Mouse (Mus musculus) embryonic fibroblast, embryonic 13.5 days (primary cell): Measurements from ENCODE around the gene G430095P16Rik. TPM values are rescaled to one million over a fixed set of nuclear protein-coding genes. Genes with fewer than 3 reads are reported as not detected.

ENCODE experiments used
- H3K27ac ChIP-seq: 2 replicates; pipeline ENCODE4 v1.5.1; 2012; ENCODE audit warnings: low read length, control low read depth, inconsistent platforms; ENCODE audit not compliant: insufficient read depth
- H3K4me1 ChIP-seq: 2 replicates; pipeline ENCODE4 v1.6.1; 2011; ENCODE audit warnings: low read length; ENCODE audit not compliant: control insufficient read depth, insufficient read depth
- H3K4me3 ChIP-seq: 2 replicates; pipeline ENCODE4 v1.5.1; 2011; ENCODE audit warnings: mild to moderate bottlenecking, control low read depth, low read length; ENCODE audit not compliant: insufficient read depth
- CTCF ChIP-seq: IDR thresholded peaks from 2 replicates; pipeline ENCODE4 v1.5.1; 2011; ENCODE audit warnings: mild to moderate bottlenecking, control low read depth, low read length, moderate library complexity, borderline replicate concordance; ENCODE audit not compliant: insufficient read depth
- POLR2A ChIP-seq: IDR thresholded peaks from 2 replicates; pipeline ENCODE4 v1.6.1; 2011; ENCODE audit warnings: low read depth, mild to moderate bottlenecking, control low read depth, low read length, moderate library complexity
- polyA plus RNA-seq: library from polyadenylated mRNA; stranded (reverse); fragments of >200 nt; gene quantifications from 2 replicates; pipeline ENCODE4 v1.2.4, GENCODE M21; 2011; ENCODE audit warnings: low read depth; ENCODE audit not compliant: missing spikeins, insufficient read length

The G430095P16Rik gene
- polyA plus RNA-seq, 1 experiment, result 0.74 TPM

GRCm38 (mm10) chr8:84745032-84745925, 22.5 kb downstream of the G430095P16Rik start:
- H3K4me3 ChIP-seq, result no peak overlapping the region
- H3K4me1 ChIP-seq, result peaks cover 46% of the 10 kb centered on the region
- peak overlapping the region; percentile 100 for H3K27ac ChIP-seq
- TF ChIP-seq POLR2A (no peak), CTCF (no peak)

DNA sequence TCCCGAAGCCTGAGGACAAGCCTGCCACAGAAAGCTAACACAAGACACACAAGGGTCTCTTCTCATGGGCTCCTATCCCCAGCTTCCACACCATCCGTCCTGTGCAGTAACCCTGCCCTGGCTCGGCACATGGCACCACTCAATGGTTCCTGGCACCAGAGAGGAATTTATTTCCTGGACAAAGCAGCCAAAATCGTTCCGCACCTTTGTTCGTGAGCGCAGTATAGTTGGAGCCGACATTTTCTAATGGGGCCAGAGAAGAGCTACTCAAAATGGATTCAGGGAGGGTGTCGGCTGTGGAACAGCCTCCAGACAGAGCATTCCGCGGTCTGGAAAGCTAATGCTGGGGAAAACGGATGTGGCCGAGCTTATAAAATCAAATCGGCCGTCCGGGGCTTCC, 26.7 kb downstream of the G430095P16Rik start:
- Histone ChIP-seq H3K4me1 (peaks cover 35% of the 10 kb centered on the region), H3K4me3 (no peak overlapping the region), H3K27ac (peak overlapping the region; percentile 71)
- TF ChIP-seq POLR2A (no peak), CTCF (no peak)

- TF ChIP-seq POLR2A, result no peak
- peaks cover 20% of the 10 kb centered on the region for H3K4me1 ChIP-seq
- H3K27ac ChIP-seq, result no peak overlapping the region
- no peak overlapping the region for H3K4me3 ChIP-seq
These were observed 30.2 kb downstream of the G430095P16Rik start for GRCm38 (mm10) chr8:84752734-84753582.

GRCm38 (mm10) chr8:84757501-84757900, 34.7 kb downstream of the G430095P16Rik start:
- TF ChIP-seq CTCF, result no peak
- no peak for TF ChIP-seq POLR2A
- Histone ChIP-seq H3K4me3 (no peak overlapping the region), H3K27ac (no peak overlapping the region), H3K4me1 (peaks cover 19% of the 10 kb centered on the region)

DNA sequence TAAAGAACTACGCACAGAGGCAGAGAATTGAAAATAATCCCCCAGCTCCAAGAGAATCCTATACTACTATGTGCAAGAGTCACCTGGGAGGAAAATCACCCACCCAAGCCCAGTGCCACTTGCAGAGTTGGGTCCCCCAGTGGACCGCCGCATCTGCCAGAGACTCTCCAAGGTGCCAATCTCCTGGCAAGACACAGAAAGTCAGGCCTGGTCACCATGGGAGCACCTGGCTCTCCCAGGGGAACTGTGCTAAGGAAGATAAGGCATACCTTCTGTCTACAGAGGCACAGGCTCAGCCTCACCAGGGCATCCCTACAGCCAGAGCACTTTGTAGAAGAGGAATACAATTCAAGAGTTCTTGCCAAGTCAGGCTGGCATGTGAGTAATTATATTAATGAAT, 35.5 kb downstream of the G430095P16Rik start:
- H3K4me1 ChIP-seq, result peaks cover 17% of the 10 kb centered on the region
- TF ChIP-seq POLR2A, result no peak
- TF ChIP-seq CTCF, result no peak
- no peak overlapping the region for H3K27ac ChIP-seq
- H3K4me3 ChIP-seq, result no peak overlapping the region

- TF ChIP-seq POLR2A (no peak), CTCF (peak; percentile 55; the same call in 1 of the 2 replicates)
- H3K27ac ChIP-seq, result no peak overlapping the region
- H3K4me1 ChIP-seq, result peaks cover 14% of the 10 kb centered on the region
- H3K4me3 ChIP-seq, result no peak overlapping the region
These were observed 36.3 kb downstream of the G430095P16Rik start for GRCm38 (mm10) chr8:84759126-84759525.

DNA sequence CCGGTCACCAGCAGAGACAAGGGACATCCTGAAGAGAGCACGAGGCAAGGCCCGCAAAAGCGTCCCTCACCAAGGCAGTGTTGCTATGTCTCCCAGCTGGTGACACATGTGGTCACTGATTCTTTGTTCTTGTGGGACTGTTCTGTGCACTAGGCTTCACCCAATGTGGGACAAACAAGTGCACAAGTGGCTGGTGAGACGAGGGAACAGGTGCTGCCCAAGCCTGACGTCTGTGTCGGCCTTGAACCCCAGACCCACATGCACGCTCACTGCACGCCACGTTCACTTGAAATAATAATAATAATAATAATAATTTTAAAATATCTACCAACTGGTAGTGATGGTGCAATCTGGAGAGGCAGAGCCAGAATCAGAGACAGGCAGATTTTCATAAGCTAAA, 36.9 kb downstream of the G430095P16Rik start:
- H3K4me3 ChIP-seq, result no peak overlapping the region
- TF ChIP-seq CTCF, result no peak
- no peak for TF ChIP-seq POLR2A
- no peak overlapping the region for H3K27ac ChIP-seq
- H3K4me1 ChIP-seq, result peaks cover 14% of the 10 kb centered on the region

DNA sequence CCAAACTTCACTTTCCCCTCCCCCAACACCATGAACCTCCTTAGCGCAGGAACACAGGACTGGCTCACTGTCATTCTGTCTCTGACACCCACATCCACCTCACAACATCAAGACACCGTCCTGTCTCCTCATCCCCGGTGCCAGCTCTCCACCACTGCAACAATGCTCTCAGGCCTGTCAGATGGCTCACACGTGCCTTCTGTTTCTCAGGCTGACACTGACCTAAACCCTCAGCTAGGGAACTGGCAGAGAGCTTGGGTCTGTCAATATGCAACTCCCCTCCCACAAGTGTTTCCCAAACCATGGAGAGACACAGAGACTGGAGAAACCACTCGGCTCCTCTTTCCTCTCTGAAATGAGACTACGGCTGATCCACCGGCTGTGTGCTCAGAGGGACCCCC, 37.6 kb downstream of the G430095P16Rik start:
- Histone ChIP-seq H3K4me3 (no peak overlapping the region), H3K4me1 (peaks cover 14% of the 10 kb centered on the region), H3K27ac (no peak overlapping the region)
- TF ChIP-seq POLR2A, result no peak
- TF ChIP-seq CTCF, result no peak

DNA sequence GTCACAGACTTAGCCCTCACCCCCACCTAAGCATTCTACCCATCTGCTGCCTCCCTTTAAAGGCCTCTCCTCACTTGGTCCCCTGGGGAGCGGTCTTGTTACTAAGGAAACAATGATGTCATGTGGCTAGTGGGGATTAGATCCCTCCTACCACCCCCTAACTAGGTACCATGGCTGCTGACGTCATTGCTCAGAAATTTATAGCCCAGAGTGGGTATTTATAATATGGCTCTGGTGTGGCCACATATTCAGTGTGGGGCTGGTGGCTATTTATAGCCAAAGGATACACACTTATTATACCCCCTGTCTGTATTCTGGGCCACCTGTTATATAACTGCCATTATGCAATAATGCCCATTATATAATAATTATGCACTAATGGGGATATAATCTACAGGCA, 38.1 kb downstream of the G430095P16Rik start:
- Histone ChIP-seq H3K27ac (no peak overlapping the region), H3K4me1 (peaks cover 14% of the 10 kb centered on the region), H3K4me3 (no peak overlapping the region)
- TF ChIP-seq POLR2A (no peak), CTCF (no peak)

- Histone ChIP-seq H3K4me3 (no peak overlapping the region), H3K4me1 (peaks cover 16% of the 10 kb centered on the region; the same call in 1 of the 2 replicates), H3K27ac (no peak overlapping the region)
- TF ChIP-seq POLR2A, result no peak
- TF ChIP-seq CTCF, result no peak
These were observed 41.3 kb downstream of the G430095P16Rik start for GRCm38 (mm10) chr8:84764100-84764499.
